ENCODE assay signal across 24 mouse cellular contexts in genomic region chr17:8251704-8252103, GRCm38 (mm10). TPM values are rescaled to one million over a fixed set of nuclear protein-coding genes. Genes with fewer than 3 reads are reported as not detected.
DNase-seq lines count a peak whose midpoint lies in the region; ATAC-seq lines count a peak whose summit lies in the region.
"Had no signal": no experiment of that assay in that cellular context is flagged by ENCODE, and none has a peak within 500 bp of the region (broad histone marks: within the 10 kb centered on the region; RNA-seq: fewer than 3 reads in every experiment).

No protein-coding gene starts in this region.

- no peaks in the 10 kb centered on the region for H3K36me3 ChIP-seq in forebrain, embryonic 14.5 days (ENCODE audit: control insufficient read depth, insufficient read depth, low read length)
- H3K36me3 ChIP-seq: embryonic facial prominence, embryonic 13.5 days; embryonic facial prominence, embryonic 15.5 days; forebrain, embryonic 10.5 days; forebrain, embryonic 12.5 days; forebrain, embryonic 15.5 days had no signal

- no peak overlapping the region for H3K4me3 ChIP-seq in forebrain, embryonic 14.5 days (ENCODE audit: low read depth, low read length)
- H3K4me3 ChIP-seq: embryonic facial prominence, embryonic 13.5 days; embryonic facial prominence, embryonic 15.5 days; erythroblast, embryonic 14.5 days; forebrain, embryonic 10.5 days; forebrain, embryonic 12.5 days; forebrain, embryonic 15.5 days had no signal

- H3K27ac ChIP-seq in forebrain, embryonic 14.5 days (ENCODE audit: low read depth, low read length): no peak overlapping the region
- H3K27ac ChIP-seq: embryonic facial prominence, embryonic 13.5 days; embryonic facial prominence, embryonic 15.5 days; forebrain, embryonic 10.5 days; forebrain, embryonic 12.5 days; forebrain, embryonic 15.5 days had no signal

- WGBS in forebrain, embryonic 14.5 days: 95% methylated on average over 7 of the region's 7 CpGs

- DNase-seq in 416B (ENCODE audit: low read depth): peak; percentile 69
- peak; percentile 58 for DNase-seq in CD4-positive helper T cell, adult 2 months (ENCODE audit: low read depth, low spot score)
- DNase-seq in adrenal gland, postnatal 4 days (ENCODE audit: low spot score in 2 of 2): no peak
- no peak for DNase-seq in urinary bladder, postnatal 14 days (ENCODE audit: low spot score)
- no peak for DNase-seq in forebrain, embryonic 14.5 days (ENCODE audit: low spot score)
- DNase-seq: adrenal gland, adult 2 months; adrenal gland, postnatal 10 days; adrenal gland, postnatal 25 days; B cell, adult 2 months; cerebellum, adult 11-12 months; cerebellum, adult 2 months; cerebellum, adult 9-10 months; cerebellum, postnatal 10 days; cerebellum, postnatal 25 days; forebrain, postnatal 0 days had no signal

- H3K27me3 ChIP-seq in forebrain, embryonic 14.5 days (replicated peaks; ENCODE audit: control insufficient read depth, insufficient read depth, low read length): no peaks in the 10 kb centered on the region
- H3K27me3 ChIP-seq: forebrain, embryonic 12.5 days; forebrain, embryonic 15.5 days had no signal

- H3K9me3 ChIP-seq in forebrain, embryonic 14.5 days (replicated peaks; ENCODE audit: control insufficient read depth, low read length): no peaks in the 10 kb centered on the region
- H3K9me3 ChIP-seq: embryonic facial prominence, embryonic 13.5 days; embryonic facial prominence, embryonic 15.5 days; forebrain, embryonic 10.5 days; forebrain, embryonic 12.5 days; forebrain, embryonic 15.5 days had no signal

- H3K9ac ChIP-seq in forebrain, embryonic 14.5 days (ENCODE audit: low read length): no peak overlapping the region
- H3K9ac ChIP-seq: embryonic facial prominence, embryonic 13.5 days; embryonic facial prominence, embryonic 15.5 days; forebrain, embryonic 12.5 days; forebrain, embryonic 15.5 days; forebrain, postnatal 0 days had no signal

- no peak overlapping the region for H3K4me2 ChIP-seq in forebrain, embryonic 14.5 days (ENCODE audit: low read length)
- H3K4me2 ChIP-seq: embryonic facial prominence, embryonic 13.5 days; embryonic facial prominence, embryonic 15.5 days; forebrain, embryonic 12.5 days; forebrain, embryonic 15.5 days had no signal

- peak; percentile 33 for ATAC-seq in inflammation-experienced regulatory T-cells, adult 6 months
- ATAC-seq in forebrain, embryonic 14.5 days: no peak
- ATAC-seq: forebrain, embryonic 15.5 days; forebrain, postnatal 0 days had no signal

- H3K4me1 ChIP-seq in forebrain, embryonic 14.5 days (ENCODE audit: control insufficient read depth, insufficient read depth, low read length): no peaks in the 10 kb centered on the region
- H3K4me1 ChIP-seq: embryonic facial prominence, embryonic 13.5 days; embryonic facial prominence, embryonic 15.5 days; forebrain, embryonic 10.5 days; forebrain, embryonic 12.5 days; forebrain, embryonic 15.5 days had no signal

RNA-seq across cellular contexts. Expression of gene Ccr6, which starts 15.9 kb away (rescaled TPM):
- polyA plus RNA-seq in inflammation-experienced regulatory T-cells, adult 6 months (2017; shearing (Covaris generic)): 100 to 1,000 TPM in 2 of 3 experiments, 10 to 100 TPM in 1; 42.1 to 112 (median 100) TPM
- total RNA-seq in adrenal gland, postnatal 4 days (2021): not detected
- polyA plus RNA-seq in forebrain, embryonic 14.5 days (2014; fragmentation: Nextera tagmentation; extraction: Ambion mirVana): not detected in 2 replicates
- total RNA-seq: adrenal gland, adult 2 months; adrenal gland, postnatal 25 days; forebrain, postnatal 0 days; MEL had no signal
- polyA plus RNA-seq: cerebellum, adult 2 months; embryonic facial prominence, embryonic 11.5 days; embryonic facial prominence, embryonic 13.5 days; embryonic facial prominence, embryonic 15.5 days; erythroblast, embryonic 14.5 days; forebrain, embryonic 10.5 days; forebrain, embryonic 12.5 days; forebrain, embryonic 15.5 days; forebrain, postnatal 0 days had no signal

RNA-seq across cellular contexts. Expression of gene Mpc1, which starts 31.0 kb away (rescaled TPM):
- polyA plus RNA-seq in inflammation-experienced regulatory T-cells, adult 6 months (2017; shearing (Covaris generic)): 100 to 1,000 TPM; 178 to 199 (median 188) TPM
- total RNA-seq in adrenal gland, postnatal 4 days (2021): 100 to 1,000 TPM in 1 of 2 experiments, 10 to 100 TPM in 1; 97.6 to 134 TPM
- polyA plus RNA-seq in forebrain, embryonic 14.5 days (2014; fragmentation: Nextera tagmentation; extraction: Ambion mirVana): 340 and 366 TPM in 2 replicates

RNA-seq across cellular contexts. Expression of gene Sft2d1, which starts 59.2 kb away (rescaled TPM):
- 100 to 1,000 TPM; 111 to 145 (median 111) TPM for polyA plus RNA-seq in inflammation-experienced regulatory T-cells, adult 6 months (2017; shearing (Covaris generic))
- total RNA-seq in adrenal gland, postnatal 4 days (2021): 10 to 100 TPM; 47.7 to 49.2 TPM
- 155 and 159 TPM in 2 replicates for polyA plus RNA-seq in forebrain, embryonic 14.5 days (2014; fragmentation: Nextera tagmentation; extraction: Ambion mirVana)

Comparison
In these comparisons a context has a peak if more than half of its experiments do, and no peak if none do; other contexts are left out.
1. DNase-seq: peak in 416B (single experiment) and CD4-positive helper T cell, adult 2 months (single experiment); none in adrenal gland, postnatal 4 days (0 of 2), urinary bladder, postnatal 14 days (single experiment) and forebrain, embryonic 14.5 days (single experiment).
2. RNA of gene Ccr6, which starts 15.9 kb away (polyA plus RNA-seq): 42.1 to 112 TPM in inflammation-experienced regulatory T-cells, adult 6 months; not detected in forebrain, embryonic 14.5 days; every median in the first group is over 10 times any median in the second.